Mouse (Mus musculus) frontal cortex, postnatal 25 days (tissue): ENCODE measurements at regions not wholly inside any gene's neighbourhood (a gene's known extent, or its start where the extent isn't known, plus 50 kb on each side); places are given as distances from the start of the nearest gene placed in this dataset.
A peak's percentile ranks its signal among the peaks of the same experiment; 100 is the strongest.
"Not testable (repeated sequence)": the region's sequence is repeated elsewhere in the genome, so short reads cannot be mapped to it uniquely, and the experiment has no call there.

ENCODE experiments used
- DNase-seq, 2 experiments: peaks; one replicate each; pipeline ENCODE4 v3.0.0; 2022; ENCODE audit warnings: low spot score in 2 of 2

DNA sequence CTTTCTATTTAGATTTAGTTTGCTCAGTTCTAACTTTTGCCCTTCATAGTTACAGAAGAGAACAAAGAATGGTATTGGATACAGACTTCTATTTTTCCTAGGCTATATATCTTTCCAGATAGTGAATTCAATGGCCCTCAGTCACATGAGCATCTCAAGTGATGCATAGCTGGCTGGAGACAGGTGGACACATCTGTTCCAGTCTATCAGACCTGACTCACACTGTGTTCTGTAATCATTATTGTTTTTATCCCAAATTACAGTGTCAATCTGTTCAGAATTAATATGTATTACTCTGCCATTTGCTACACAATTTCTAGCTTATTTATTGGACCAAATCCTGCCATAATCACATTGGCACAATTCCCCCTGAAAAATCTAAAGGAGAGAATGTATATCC lies 298.0 kb upstream of the Foxg1 start:
- DNase-seq = no peak

GRCm38 (mm10) chr12:49086076-49086475 lies 296.4 kb upstream of the Foxg1 start:
- DNase-seq = no peak

DNA sequence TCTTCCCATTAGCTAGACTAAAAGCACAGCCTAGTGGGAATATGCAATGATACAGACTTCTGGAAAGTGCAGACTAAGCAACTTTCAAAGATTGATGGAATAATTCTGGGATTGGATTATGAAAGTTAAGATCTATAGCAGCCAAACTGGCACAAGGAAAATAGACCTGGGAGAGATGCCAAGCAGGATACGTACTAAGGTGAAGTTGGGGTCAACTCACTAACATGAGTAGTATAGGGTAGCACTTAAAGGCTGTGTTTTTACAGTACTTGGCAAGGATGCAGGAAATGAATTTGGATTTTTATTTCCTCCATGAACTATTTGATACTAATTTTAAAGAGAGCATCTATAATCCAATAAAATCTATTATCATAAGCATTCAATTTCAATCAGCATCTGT lies 292.3 kb upstream of the Foxg1 start:
- DNase-seq = no peak

DNA sequence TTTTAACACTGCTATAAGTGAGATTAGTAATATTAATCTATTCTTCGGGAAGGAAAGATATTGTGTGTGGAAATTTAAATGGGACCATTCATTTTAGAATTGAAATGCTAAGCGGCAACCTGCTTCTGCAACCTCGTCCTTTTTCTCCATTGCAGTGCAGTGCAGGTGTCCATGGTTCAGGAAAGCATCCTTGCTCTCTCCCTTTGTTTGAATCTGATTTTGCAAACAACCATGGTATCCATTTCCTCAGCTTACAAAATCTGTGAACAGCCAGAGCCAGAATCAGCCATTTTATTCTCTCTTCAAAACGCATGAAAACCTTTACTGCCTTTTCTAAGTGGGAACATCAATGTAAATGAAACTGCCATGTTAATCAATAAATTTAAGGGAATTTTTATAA lies 276.5 kb upstream of the Foxg1 start:
- DNase-seq = no peak

DNA sequence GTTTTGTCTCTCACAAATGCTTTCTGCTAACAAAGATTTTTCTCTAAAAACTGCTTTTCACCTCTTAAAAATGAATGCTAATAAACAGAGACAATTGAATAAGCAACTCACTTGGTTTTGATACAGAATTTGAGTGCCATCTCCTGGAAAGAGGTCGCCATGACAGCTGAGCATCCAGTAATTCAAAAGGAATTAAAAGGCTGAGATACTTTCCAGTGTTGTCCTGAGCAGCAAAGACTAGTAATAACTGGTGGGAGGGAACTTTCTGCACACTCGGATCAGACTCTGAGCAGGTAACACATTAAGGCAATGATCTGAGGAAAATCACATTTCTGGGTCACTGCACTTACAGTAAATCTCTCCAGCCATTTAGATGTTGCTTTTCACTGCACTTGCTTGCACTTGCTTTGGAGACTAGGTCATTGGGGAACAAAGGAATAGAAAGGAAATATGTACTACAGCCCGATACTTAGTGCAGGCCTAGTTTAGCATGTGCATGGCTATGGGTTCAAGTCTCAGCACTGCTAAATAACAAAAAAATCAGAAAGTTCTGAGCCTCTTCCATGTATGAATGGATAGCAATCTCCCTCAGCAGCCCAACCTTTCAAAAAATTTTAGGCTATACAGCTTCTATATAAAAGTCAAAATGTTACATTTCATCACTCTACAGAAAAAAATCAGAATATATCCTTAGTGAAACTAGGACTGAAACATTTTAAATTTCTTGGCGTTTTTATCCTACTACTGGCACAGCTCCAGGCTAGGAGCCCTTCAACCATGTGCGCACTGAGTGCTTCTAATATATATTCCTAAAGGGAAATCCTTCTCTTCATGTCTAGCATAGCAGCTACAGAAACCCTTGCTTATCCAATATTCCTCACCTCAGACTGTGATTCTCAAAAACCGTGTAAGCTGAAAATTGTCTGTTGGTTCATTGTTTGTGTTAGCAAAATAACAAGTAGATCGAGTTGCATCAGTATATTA lies 275.8 kb upstream of the Foxg1 start:
- peak; percentile 22 to 42 for DNase-seq

DNA sequence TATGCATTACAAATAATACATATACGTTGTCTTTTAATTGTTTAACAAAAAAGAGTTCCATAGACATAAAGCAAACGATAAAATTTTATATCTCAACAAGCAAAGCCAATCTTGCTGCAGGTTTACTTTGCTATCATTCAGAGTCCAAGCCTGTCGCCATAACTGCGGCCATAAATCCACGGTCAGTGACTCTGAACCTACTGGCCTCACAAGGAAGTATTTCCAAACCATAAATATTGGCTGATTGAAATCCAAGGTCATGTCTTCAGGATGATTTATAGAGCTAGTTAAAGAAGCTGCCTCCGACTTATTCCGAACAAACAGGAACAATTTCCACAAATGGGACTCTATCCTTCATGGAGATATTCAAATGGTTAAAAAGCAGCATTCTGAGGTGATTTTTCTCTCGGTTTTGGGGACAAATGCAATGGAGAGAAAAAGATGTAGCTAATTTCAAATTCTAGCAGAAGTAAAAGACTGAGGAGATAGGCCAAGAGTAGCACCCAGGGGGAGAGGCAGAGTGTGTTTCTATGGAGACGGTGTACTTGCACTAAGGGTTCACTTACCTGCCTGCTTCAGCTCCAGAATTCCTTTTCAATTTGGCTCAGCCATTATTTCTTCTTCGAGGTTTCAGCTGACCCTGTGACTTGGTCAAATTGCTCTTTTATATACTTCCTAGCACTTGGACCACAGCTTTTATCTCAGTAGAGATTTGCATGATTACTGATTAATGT lies 274.9 kb upstream of the Foxg1 start:
- no peak for DNase-seq

DNA sequence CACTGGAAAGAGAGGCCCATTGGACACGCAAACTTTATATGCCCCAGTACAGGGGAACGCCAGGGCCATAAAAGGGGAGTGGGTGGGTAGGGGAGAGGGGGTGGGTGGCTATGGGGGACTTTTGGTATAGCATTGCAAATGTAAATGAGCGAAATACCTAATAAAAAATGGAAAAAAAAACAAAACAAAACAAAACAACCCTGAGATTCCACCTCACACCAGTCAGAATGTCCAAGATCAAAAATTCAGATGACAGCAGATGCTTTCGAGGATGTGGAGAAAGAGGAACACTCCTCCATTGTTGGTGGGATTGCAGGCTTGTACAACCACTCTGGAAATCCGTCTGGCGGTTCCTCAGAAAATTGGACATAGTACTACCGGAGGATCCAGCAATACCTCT lies 251.4 kb upstream of the Foxg1 start:
- DNase-seq = not testable (repeated sequence)

DNA sequence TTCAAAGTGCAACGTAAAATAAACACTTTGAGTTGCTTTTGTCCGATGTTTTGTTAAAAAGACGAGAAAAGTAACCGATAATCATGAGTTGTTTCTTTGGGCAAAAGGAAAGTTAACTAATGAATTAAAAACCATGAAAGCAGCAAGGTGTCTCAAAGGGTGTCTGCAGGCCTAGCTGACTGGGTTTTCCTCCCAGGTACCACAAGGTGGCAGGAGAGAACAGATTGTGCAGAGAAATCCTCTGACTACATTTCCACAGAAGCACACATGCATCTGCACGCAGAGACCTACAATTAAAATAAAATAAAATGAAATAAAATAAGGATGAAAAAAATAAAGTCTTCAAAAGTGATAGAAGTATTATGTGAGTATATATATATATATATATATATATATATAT lies 212.4 kb upstream of the Foxg1 start:
- DNase-seq = no peak

DNA sequence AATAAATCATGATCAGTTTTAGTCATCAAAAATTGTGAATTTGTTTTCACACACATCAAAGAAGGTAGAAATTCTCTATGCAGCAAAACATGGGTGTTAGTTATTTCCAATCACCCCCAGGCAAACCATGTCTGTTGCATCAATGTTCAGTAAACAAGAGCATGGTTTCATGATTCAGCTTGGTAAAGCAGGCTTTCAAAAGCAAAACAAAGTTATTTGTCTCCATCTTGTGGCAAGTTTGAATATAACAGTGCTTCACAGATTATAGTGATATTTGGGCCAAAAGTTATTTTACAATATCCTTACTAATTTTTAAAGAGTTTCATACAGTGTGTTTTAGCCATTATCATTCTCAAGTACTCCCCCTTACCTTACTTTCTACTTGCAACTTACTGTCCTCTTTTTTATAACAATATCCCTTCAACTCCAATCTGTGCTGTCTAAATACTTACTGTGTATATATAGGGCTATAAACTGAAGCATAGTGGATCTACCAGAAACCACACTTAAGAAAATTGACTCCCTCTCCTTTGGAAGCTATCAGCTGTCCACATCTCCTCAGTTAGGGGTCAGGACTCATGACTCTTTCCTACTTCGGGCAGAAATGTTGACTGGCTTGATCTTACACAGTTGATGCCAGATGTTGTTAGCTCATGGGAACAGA lies 211.3 kb upstream of the Foxg1 start:
- no peak for DNase-seq

GRCm38 (mm10) chr12:49191348-49191747 lies 191.1 kb upstream of the Foxg1 start:
- no peak for DNase-seq

- DNase-seq = no peak
Measured at GRCm38 (mm10) chr12:49233524-49234306, 148.7 kb upstream of the Foxg1 start.
